Mouse (Mus musculus) left cerebral cortex, adult 11 months (tissue): ENCODE results near the gene 3110082I17Rik.

Experiments used
- DNase-seq: peaks from one replicate; pipeline ENCODE4 v3.0.0; 2022; ENCODE audit warnings: low spot score

The 3110082I17Rik gene

GRCm38 (mm10) chr5:139418633-139419032 is 41.7 kb downstream of the 3110082I17Rik start:
- DNase-seq = no peak

- no peak for DNase-seq
These were observed 42.2 kb downstream of the 3110082I17Rik start for GRCm38 (mm10) chr5:139418110-139418509.

- DNase-seq = no peak
These were observed 42.8 kb downstream of the 3110082I17Rik start for GRCm38 (mm10) chr5:139417480-139417879.

GRCm38 (mm10) chr5:139416942-139417341 is 43.4 kb downstream of the 3110082I17Rik start:
- no peak for DNase-seq

- DNase-seq = no peak
These were observed 45.3 kb downstream of the 3110082I17Rik start for GRCm38 (mm10) chr5:139415001-139415400.

GRCm38 (mm10) chr5:139413545-139413944 is 46.8 kb downstream of the 3110082I17Rik start:
- no peak for DNase-seq

- no peak for DNase-seq
These were observed 48.5 kb downstream of the 3110082I17Rik start for GRCm38 (mm10) chr5:139411665-139412314.

- DNase-seq = no peak
These were observed 49.2 kb downstream of the 3110082I17Rik start for GRCm38 (mm10) chr5:139411117-139411516.

GRCm38 (mm10) chr5:139410056-139410455 is 50.3 kb downstream of the 3110082I17Rik start:
- no peak for DNase-seq

- no peak for DNase-seq
These were observed 50.9 kb downstream of the 3110082I17Rik start for GRCm38 (mm10) chr5:139409412-139409811.

- no peak for DNase-seq
These were observed 51.8 kb downstream of the 3110082I17Rik start for GRCm38 (mm10) chr5:139408511-139408910.

- DNase-seq = no peak
These were observed 53.0 kb downstream of the 3110082I17Rik start for GRCm38 (mm10) chr5:139407121-139407885.

GRCm38 (mm10) chr5:139405953-139406352 is 54.4 kb downstream of the 3110082I17Rik start:
- DNase-seq = no peak

GRCm38 (mm10) chr5:139405478-139405877 is 54.8 kb downstream of the 3110082I17Rik start:
- DNase-seq = no peak

- DNase-seq = no peak
These were observed 55.4 kb downstream of the 3110082I17Rik start, which contains the start of gene C130050O18Rik for GRCm38 (mm10) chr5:139404801-139405401. Gene C130050O18Rik (plus strand): TSS chr5:139405280.

GRCm38 (mm10) chr5:139403692-139404260 is 56.6 kb downstream of the 3110082I17Rik start:
- no peak for DNase-seq

- no peak for DNase-seq
These were observed 58.2 kb downstream of the 3110082I17Rik start for GRCm38 (mm10) chr5:139402106-139402505.

GRCm38 (mm10) chr5:139399991-139400390 is 60.3 kb downstream of the 3110082I17Rik start:
- DNase-seq = no peak

- DNase-seq = no peak
These were observed 61.5 kb downstream of the 3110082I17Rik start for GRCm38 (mm10) chr5:139398786-139399185.

- DNase-seq = peak; percentile 89
These were observed 62.2 kb downstream of the 3110082I17Rik start for GRCm38 (mm10) chr5:139397959-139398753.

- no peak for DNase-seq
These were observed 62.9 kb downstream of the 3110082I17Rik start for GRCm38 (mm10) chr5:139397359-139397916.
